In the genomic region with DNA sequence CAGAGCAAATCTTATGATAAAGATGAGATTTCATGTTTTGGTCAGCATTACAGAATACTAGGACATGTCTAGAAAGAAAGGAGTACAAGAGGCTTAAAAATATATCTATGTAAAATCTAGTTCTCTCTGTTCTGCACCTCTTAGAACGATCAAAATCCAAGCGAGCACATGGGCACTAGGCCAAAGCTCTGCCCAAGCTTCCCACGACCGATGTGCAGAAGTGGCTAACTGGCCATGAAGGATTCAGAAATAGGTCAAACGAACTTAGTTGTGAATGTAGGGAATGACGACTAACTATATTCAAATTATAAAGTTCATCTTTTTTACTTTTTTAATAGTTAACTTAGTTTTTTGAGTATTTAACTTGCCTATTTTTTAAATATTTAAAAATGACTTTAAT, we compare ENCODE assay signal across 19 mouse cellular contexts. TPM values are rescaled to one million over a fixed set of nuclear protein-coding genes. Genes with fewer than 3 reads are reported as not detected.
DNase-seq lines count a peak whose midpoint lies in the region; ATAC-seq and TF ChIP-seq lines count a peak whose summit lies in the region.
"Had no signal": no experiment of that assay in that cellular context is flagged by ENCODE, and none has a peak within 500 bp of the region (broad histone marks: within the 10 kb centered on the region; RNA-seq: fewer than 3 reads in every experiment).

No protein-coding gene starts in this region.

- H3K9me3 ChIP-seq in kidney, embryonic 15.5 days (replicated peaks) = no peaks in the 10 kb centered on the region
- H3K9me3 ChIP-seq: embryonic facial prominence, embryonic 12.5 days; embryonic facial prominence, embryonic 15.5 days; forebrain, embryonic 15.5 days; heart, embryonic 10.5 days; heart, embryonic 13.5 days; hindbrain, embryonic 12.5 days; hindbrain, embryonic 15.5 days had no signal

- TF ChIP-seq POLR2A in kidney, adult 2 months (IDR thresholded peaks at IDR 0.05; ENCODE audit: low read depth, low read length) = no peak

- TF ChIP-seq CTCF in kidney, adult 2 months (conservative IDR thresholded peaks at IDR 0.05; ENCODE audit: insufficient read depth, insufficient read length, low read depth, low read length) = no peak

- H3K27ac ChIP-seq in kidney, adult 2 months (ENCODE audit: insufficient read depth, low read depth, low read length) = no peak overlapping the region
- H3K27ac ChIP-seq in kidney, embryonic 15.5 days = no peak overlapping the region
- H3K27ac ChIP-seq: embryonic facial prominence, embryonic 12.5 days; embryonic facial prominence, embryonic 15.5 days; forebrain, embryonic 15.5 days; heart, embryonic 10.5 days; heart, embryonic 13.5 days; hindbrain, embryonic 12.5 days; hindbrain, embryonic 15.5 days had no signal

- H3K4me2 ChIP-seq in kidney, embryonic 15.5 days = no peak overlapping the region
- H3K4me2 ChIP-seq: embryonic facial prominence, embryonic 12.5 days; embryonic facial prominence, embryonic 15.5 days; forebrain, embryonic 15.5 days; heart, embryonic 13.5 days; hindbrain, embryonic 12.5 days; hindbrain, embryonic 15.5 days had no signal

- peaks cover 2% of the 10 kb centered on the region for H3K4me1 ChIP-seq in kidney, adult 2 months (ENCODE audit: control insufficient read depth, insufficient read depth, low read length)
- no peaks in the 10 kb centered on the region for H3K4me1 ChIP-seq in kidney, embryonic 15.5 days
- H3K4me1 ChIP-seq: embryonic facial prominence, embryonic 12.5 days; embryonic facial prominence, embryonic 15.5 days; forebrain, embryonic 15.5 days; heart, embryonic 10.5 days; hindbrain, embryonic 12.5 days; hindbrain, embryonic 15.5 days had no signal

- no peak overlapping the region for H3K9ac ChIP-seq in kidney, embryonic 15.5 days
- H3K9ac ChIP-seq: embryonic facial prominence, embryonic 12.5 days; embryonic facial prominence, embryonic 15.5 days; forebrain, embryonic 15.5 days; heart, embryonic 13.5 days; hindbrain, embryonic 12.5 days; hindbrain, embryonic 15.5 days had no signal

- H3K4me3 ChIP-seq in kidney, adult 2 months (ENCODE audit: insufficient read depth, low read depth, low read length) = no peak overlapping the region
- no peak overlapping the region for H3K4me3 ChIP-seq in kidney, embryonic 15.5 days (replicated peaks)
- H3K4me3 ChIP-seq: embryonic facial prominence, embryonic 12.5 days; embryonic facial prominence, embryonic 15.5 days; forebrain, embryonic 15.5 days; heart, embryonic 10.5 days; heart, embryonic 13.5 days; hindbrain, embryonic 12.5 days; hindbrain, embryonic 15.5 days had no signal

- 39% methylated on average over 6 of the region's 6 CpGs for WGBS in kidney, adult 2 months
- 92% methylated on average over 6 of the region's 6 CpGs for WGBS in kidney, embryonic 15.5 days

- DNase-seq in cerebellum, adult 18-20 months = peak; percentile 44 to 47
- no peak for DNase-seq in cerebellum, postnatal 36 days
- DNase-seq in kidney, adult 2 months = peak; percentile 62
- DNase-seq in kidney, postnatal 14 days = peak; percentile 43
- no peak for DNase-seq in kidney, adult 18-20 months
- DNase-seq in brain, adult 2 months (ENCODE audit: low read depth, low spot score) = peak; percentile 43
- DNase-seq: adrenal gland, adult 8-10 months; adrenal gland, postnatal 25 days; gastrocnemius, postnatal 25 days; heart, adult 18-20 months had no signal

- no peaks in the 10 kb centered on the region for H3K27me3 ChIP-seq in kidney, adult 2 months (replicated peaks; ENCODE audit: control insufficient read depth, insufficient read depth, low read length)
- H3K27me3 ChIP-seq in kidney, embryonic 15.5 days = no peaks in the 10 kb centered on the region
- H3K27me3 ChIP-seq: embryonic facial prominence, embryonic 12.5 days; embryonic facial prominence, embryonic 15.5 days; forebrain, embryonic 15.5 days; heart, embryonic 13.5 days; hindbrain, embryonic 12.5 days; hindbrain, embryonic 15.5 days had no signal

- no peak for ATAC-seq in kidney, embryonic 15.5 days (replicated peaks; ENCODE audit: low FRiP score)
- ATAC-seq: activated CD4-positive, CD25-positive, alpha-beta regulatory T cell, adult 4 months; forebrain, embryonic 15.5 days had no signal

- peaks cover 29% of the 10 kb centered on the region for H3K36me3 ChIP-seq in kidney, adult 2 months (ENCODE audit: control insufficient read depth, insufficient read depth, low read length)
- H3K36me3 ChIP-seq in kidney, embryonic 15.5 days = peaks cover 96% of the 10 kb centered on the region

RNA-seq across cellular contexts. Expression of a gene that starts 14.2 kb away (rescaled TPM):
- 94.2 and 96.2 TPM in 2 replicates for polyA plus RNA-seq in kidney, adult 2 months (2012; rRNA removed)
- polyA plus RNA-seq in kidney, embryonic 15.5 days (2015; fragmentation: Nextera tagmentation; extraction: Ambion mirVana) = 37.3 and 37.8 TPM in 2 replicates

Comparison
In these comparisons a context has a peak if more than half of its experiments do, and no peak if none do; other contexts are left out.
1. DNase-seq: peak in cerebellum, adult 18-20 months (2 of 2), kidney, adult 2 months (single experiment), kidney, postnatal 14 days (single experiment) and brain, adult 2 months (single experiment); none in cerebellum, postnatal 36 days (0 of 2) and kidney, adult 18-20 months (single experiment).